Mouse (Mus musculus): ENCODE results near the gene Foxp4. TPM values are rescaled to one million over a fixed set of nuclear protein-coding genes. Genes with fewer than 3 reads are reported as not detected.
A peak's percentile ranks its signal among the peaks of the same experiment; 100 is the strongest.

Foxp4 gene
- polyA plus RNA-seq, 1 experiment from 2014 or later = 13.9 TPM

DNA sequence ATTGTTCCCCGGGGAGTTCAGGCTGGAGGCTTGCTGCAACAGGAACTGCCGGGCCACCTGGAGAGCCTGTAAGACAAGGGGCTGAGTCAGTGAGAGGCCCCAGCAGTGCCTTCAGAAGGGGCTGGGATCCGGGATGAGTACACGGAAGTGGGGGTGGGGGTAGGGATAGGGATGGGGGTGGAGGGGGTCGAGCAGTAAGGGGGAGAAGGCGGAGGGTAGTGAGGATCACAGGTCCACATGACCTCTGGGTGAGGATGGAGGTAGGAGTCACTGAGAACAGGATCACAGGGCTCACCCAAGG, 36.3 kb downstream of the Foxp4 start:
- Histone ChIP-seq H3K9me3 (replicated peaks; ENCODE audit: control insufficient read depth, low read length) (no peaks in the 10 kb centered on the region), H3K4me1 (ENCODE audit: control insufficient read depth, insufficient read depth, low read length) (peaks cover 34% of the 10 kb centered on the region), H3K36me3 (ENCODE audit: control insufficient read depth, insufficient read depth, low read length) (no peaks in the 10 kb centered on the region), H3K9ac (ENCODE audit: low read length) (peak overlapping the region; percentile 55), H3K4me3 (replicated peaks; ENCODE audit: low read length) (no peak overlapping the region), H3K27me3 (ENCODE audit: control insufficient read depth, insufficient read depth, low read length) (no peaks in the 10 kb centered on the region), H3K4me2 (ENCODE audit: low read depth, low read length) (peak overlapping the region; percentile 27; the same call in 1 of the 2 replicates), H3K27ac (ENCODE audit: low read length) (peak overlapping the region; percentile 92)
- WGBS = 9% methylated on average over 6 of the region's 6 CpGs
- peak; percentile 59 for ATAC-seq (ENCODE audit: insufficient read depth, low FRiP score)

DNA sequence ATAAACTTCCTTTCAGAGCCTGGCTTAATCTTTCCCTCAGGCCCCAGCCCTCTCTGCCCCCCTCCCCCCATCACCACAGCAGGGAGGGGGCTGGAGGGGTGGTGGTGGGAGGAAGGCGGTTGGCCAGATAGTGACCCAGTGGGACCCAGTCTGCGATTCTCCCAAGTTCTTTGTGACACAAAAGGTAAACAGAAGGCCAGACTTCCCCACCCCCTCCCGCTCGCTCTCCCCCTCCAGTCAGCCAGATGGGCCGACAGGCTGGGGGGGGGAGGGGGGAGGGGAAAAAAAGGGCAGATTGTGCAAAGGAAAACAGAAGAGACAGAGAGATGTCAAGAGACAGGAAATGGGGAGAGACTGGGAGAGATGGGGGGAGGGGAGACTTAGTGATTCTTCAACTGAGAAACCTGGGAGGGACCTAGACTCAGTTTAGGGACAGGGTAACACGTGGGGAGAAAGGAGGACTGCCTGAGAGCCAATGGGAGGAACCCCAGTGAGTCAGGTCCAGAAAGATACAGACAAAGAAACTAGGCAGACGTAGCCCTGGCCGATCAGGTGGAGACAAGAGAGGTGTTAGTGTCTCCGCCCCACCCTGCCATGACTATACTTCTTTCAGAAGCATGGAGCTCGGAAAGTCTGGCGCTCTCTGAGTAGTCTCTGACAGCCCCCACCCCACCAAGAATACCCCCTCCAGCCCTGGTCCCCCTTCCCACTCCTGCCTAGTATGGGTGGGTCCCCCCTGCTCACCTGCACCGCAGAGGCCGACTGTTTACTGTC, 36.9 kb downstream of the Foxp4 start:
- H3K9me3 ChIP-seq (replicated peaks; ENCODE audit: control insufficient read depth, low read length) = no peaks in the 10 kb centered on the region
- H3K4me1 ChIP-seq (ENCODE audit: control insufficient read depth, insufficient read depth, low read length) = peaks cover 37% of the 10 kb centered on the region
- ATAC-seq (ENCODE audit: insufficient read depth, low FRiP score) = peak; percentile 59
- H3K4me2 ChIP-seq (ENCODE audit: low read depth, low read length) = peak overlapping the region; percentile 33; the same call in 1 of the 2 replicates
- no peak overlapping the region for H3K4me3 ChIP-seq (replicated peaks; ENCODE audit: low read length)
- H3K36me3 ChIP-seq (ENCODE audit: control insufficient read depth, insufficient read depth, low read length) = no peaks in the 10 kb centered on the region
- WGBS = 12% methylated on average over 13 of the region's 13 CpGs
- H3K27me3 ChIP-seq (ENCODE audit: control insufficient read depth, insufficient read depth, low read length) = no peaks in the 10 kb centered on the region
- peak overlapping the region; percentile 92 for H3K27ac ChIP-seq (ENCODE audit: low read length)
- peak overlapping the region; percentile 55 for H3K9ac ChIP-seq (ENCODE audit: low read length)

DNA sequence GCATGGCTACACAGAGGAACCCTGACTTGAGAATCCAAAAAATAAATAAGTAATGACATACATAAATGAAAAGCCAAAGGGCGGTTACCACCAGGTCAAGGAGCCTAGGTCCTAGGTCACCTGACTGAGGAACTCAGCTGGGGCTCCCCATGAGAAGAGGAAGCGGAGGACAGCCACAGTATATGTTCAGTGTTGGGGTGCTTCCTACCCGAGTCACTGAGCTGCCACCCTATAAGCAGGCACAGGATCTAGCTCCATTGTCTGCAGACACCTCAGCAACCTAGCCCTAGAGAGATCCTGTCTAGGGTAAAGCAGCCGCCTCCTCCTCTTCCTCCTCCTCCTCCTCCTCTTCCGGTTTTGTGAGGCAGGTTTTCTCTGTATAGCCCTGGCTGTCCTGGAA, 41.3 kb downstream of the Foxp4 start:
- H3K27ac ChIP-seq (ENCODE audit: low read length) = no peak overlapping the region
- peaks cover 7% of the 10 kb centered on the region; the same call in 1 of the 2 replicates for H3K36me3 ChIP-seq (ENCODE audit: control insufficient read depth, insufficient read depth, low read length)
- H3K27me3 ChIP-seq (ENCODE audit: control insufficient read depth, insufficient read depth, low read length) = no peaks in the 10 kb centered on the region
- H3K4me2 ChIP-seq (ENCODE audit: low read depth, low read length) = no peak overlapping the region
- no peak overlapping the region for H3K9ac ChIP-seq (ENCODE audit: low read length)
- ATAC-seq (ENCODE audit: insufficient read depth, low FRiP score) = no peak
- no peak overlapping the region for H3K4me3 ChIP-seq (replicated peaks; ENCODE audit: low read length)
- peaks cover 43% of the 10 kb centered on the region for H3K4me1 ChIP-seq (ENCODE audit: control insufficient read depth, insufficient read depth, low read length)
- 69% methylated on average over 5 of the region's 5 CpGs for WGBS
- no peaks in the 10 kb centered on the region for H3K9me3 ChIP-seq (replicated peaks; ENCODE audit: control insufficient read depth, low read length)

DNA sequence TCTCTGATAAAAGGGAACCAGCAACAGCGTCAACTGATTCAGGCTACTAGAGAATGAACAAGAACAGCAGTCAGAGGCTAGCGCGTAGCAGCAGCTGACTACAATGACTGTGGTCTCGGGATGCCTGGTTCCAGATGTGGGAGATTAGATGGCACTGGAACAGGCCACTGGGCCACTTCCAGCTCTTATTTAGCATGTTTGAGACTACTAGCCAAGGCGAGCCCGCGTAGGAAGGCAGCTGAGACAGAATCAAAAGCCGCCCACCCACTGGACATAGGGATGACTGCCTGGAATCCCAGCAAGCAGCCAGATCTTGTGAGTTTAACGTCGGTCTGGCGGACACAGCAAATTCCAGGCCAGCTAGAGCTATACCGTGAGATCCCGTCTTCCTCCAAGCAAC, 43.1 kb downstream of the Foxp4 start:
- no peak overlapping the region for H3K4me2 ChIP-seq (ENCODE audit: low read depth, low read length)
- no peak overlapping the region for H3K27ac ChIP-seq (ENCODE audit: low read length)
- WGBS = 69% methylated on average over 13 of the region's 13 CpGs
- no peak overlapping the region for H3K9ac ChIP-seq (ENCODE audit: low read length)
- no peaks in the 10 kb centered on the region for H3K27me3 ChIP-seq (ENCODE audit: control insufficient read depth, insufficient read depth, low read length)
- peaks cover 28% of the 10 kb centered on the region for H3K4me1 ChIP-seq (ENCODE audit: control insufficient read depth, insufficient read depth, low read length)
- no peaks in the 10 kb centered on the region for H3K9me3 ChIP-seq (replicated peaks; ENCODE audit: control insufficient read depth, low read length)
- no peak overlapping the region for H3K4me3 ChIP-seq (replicated peaks; ENCODE audit: low read length)
- H3K36me3 ChIP-seq (ENCODE audit: control insufficient read depth, insufficient read depth, low read length) = peaks cover 9% of the 10 kb centered on the region; the same call in 1 of the 2 replicates
- ATAC-seq (ENCODE audit: insufficient read depth, low FRiP score) = no peak

DNA sequence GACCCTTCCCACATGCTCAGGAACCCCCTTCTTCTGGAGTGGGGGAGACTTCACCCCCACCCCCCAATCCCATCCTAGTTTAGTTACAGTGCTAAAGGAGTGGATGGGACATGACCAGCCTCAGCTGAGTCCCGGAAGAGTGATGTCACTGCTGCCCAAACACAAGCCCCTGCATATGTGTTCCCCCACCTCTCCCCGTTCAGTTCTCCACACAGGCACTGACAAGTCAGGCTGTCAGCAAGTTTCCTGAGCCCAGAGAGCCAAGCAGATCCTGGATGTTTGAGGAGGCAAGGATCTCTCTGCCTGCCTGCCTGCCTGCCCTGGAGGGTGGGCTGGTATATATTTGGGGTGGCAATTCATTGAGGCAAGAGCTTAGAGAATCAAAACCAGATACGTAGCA, 45.2 kb downstream of the Foxp4 start:
- Histone ChIP-seq H3K27ac (ENCODE audit: low read length) (peak overlapping the region; percentile 38; the same call in 1 of the 2 replicates), H3K4me3 (replicated peaks; ENCODE audit: low read length) (no peak overlapping the region), H3K9ac (ENCODE audit: low read length) (peak overlapping the region; percentile 54), H3K4me2 (ENCODE audit: low read depth, low read length) (peak overlapping the region; percentile 39), H3K27me3 (ENCODE audit: control insufficient read depth, insufficient read depth, low read length) (no peaks in the 10 kb centered on the region), H3K36me3 (ENCODE audit: control insufficient read depth, insufficient read depth, low read length) (peaks cover 17% of the 10 kb centered on the region), H3K9me3 (replicated peaks; ENCODE audit: control insufficient read depth, low read length) (no peaks in the 10 kb centered on the region), H3K4me1 (ENCODE audit: control insufficient read depth, insufficient read depth, low read length) (peaks cover 28% of the 10 kb centered on the region)
- ATAC-seq (ENCODE audit: insufficient read depth, low FRiP score) = peak; percentile 22; the same call in 1 of the 2 replicates
- 26% methylated on average over 3 of the region's 3 CpGs for WGBS

DNA sequence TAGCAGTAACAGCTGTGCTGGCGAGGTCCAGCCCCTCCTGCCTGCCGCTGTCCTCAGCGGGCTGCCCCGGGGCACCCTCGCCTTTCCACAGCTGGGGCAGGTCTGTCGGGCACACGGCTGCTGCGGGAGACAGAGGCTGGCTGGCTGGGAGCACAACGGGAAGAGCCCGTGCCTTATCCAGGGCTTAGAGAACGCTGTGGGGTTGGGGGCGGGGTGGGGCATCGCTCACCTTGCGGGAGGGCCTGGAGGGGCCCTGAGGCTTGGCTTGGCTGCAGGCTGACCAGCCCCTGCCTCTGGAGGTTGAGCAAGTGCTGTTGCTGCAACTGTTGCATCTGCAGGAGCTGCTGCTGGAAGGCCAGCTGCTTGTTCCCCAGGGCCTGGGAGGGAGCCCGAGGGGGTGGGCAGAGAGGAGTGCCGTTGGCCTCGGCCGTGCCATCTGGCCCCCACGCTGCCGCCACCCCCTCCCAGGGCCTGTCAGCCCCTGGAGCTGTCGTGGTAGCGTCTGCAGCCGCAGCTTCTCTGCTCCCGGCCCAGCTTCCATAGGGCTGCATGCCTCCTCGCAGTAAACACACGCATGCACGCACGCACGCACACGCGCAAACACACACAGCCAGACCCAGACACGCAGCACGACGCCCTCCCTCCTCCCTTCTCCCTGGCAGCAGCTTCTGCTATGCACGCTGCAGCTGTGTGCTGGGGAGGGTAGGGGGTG, 45.9 kb downstream of the Foxp4 start:
- Histone ChIP-seq H3K9ac (ENCODE audit: low read length) (peak overlapping the region; percentile 54), H3K4me1 (ENCODE audit: control insufficient read depth, insufficient read depth, low read length) (peaks cover 31% of the 10 kb centered on the region), H3K4me3 (replicated peaks; ENCODE audit: low read length) (no peak overlapping the region; the same call in 1 of the 2 replicates), H3K27ac (ENCODE audit: low read length) (no peak overlapping the region), H3K36me3 (ENCODE audit: control insufficient read depth, insufficient read depth, low read length) (peaks cover 19% of the 10 kb centered on the region), H3K9me3 (replicated peaks; ENCODE audit: control insufficient read depth, low read length) (no peaks in the 10 kb centered on the region), H3K27me3 (ENCODE audit: control insufficient read depth, insufficient read depth, low read length) (no peaks in the 10 kb centered on the region), H3K4me2 (ENCODE audit: low read depth, low read length) (peak overlapping the region; percentile 39)
- peak; percentile 15; the same call in 1 of the 2 replicates for ATAC-seq (ENCODE audit: insufficient read depth, low FRiP score)
- WGBS = 25% methylated on average over 34 of the region's 35 CpGs

DNA sequence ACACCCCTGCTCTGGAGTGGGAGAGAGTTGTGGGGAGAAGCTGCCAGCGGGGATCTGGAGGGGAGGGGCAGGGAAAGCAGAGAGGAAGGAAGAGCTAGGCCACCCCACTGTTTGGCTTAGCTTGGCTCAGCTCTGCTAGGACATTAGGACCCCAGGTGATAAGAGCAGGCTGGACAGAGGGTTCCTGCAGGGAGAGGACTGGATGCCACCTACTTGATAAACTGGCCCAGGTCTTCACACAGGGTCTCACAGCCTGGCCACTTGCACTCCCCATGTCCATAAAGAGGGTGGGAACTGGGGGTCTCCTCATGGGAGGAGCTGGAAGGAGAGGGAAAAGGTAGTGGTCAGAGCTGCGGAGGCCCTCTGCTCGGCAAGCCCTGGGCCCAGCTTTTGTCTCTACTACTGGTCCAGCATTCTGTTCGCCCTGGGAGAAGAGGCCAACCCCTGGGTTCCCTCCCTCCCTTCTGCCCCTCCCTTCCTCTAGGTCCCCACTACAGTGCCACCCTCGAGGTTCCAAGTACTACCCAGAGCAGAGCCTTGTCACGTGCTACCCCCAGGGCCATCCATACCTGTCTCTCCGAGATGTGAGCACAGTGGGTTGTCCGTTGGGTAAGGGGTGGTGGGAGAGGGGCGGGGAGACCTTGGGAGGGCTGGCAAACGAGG, 46.6 kb downstream of the Foxp4 start:
- Histone ChIP-seq H3K9me3 (replicated peaks; ENCODE audit: control insufficient read depth, low read length) (no peaks in the 10 kb centered on the region), H3K27ac (ENCODE audit: low read length) (no peak overlapping the region), H3K4me2 (ENCODE audit: low read depth, low read length) (no peak overlapping the region), H3K4me1 (ENCODE audit: control insufficient read depth, insufficient read depth, low read length) (peaks cover 35% of the 10 kb centered on the region), H3K4me3 (replicated peaks; ENCODE audit: low read length) (no peak overlapping the region), H3K36me3 (ENCODE audit: control insufficient read depth, insufficient read depth, low read length) (peaks cover 24% of the 10 kb centered on the region), H3K27me3 (ENCODE audit: control insufficient read depth, insufficient read depth, low read length) (no peaks in the 10 kb centered on the region), H3K9ac (ENCODE audit: low read length) (no peak overlapping the region)
- WGBS = 51% methylated on average over 10 of the region's 10 CpGs
- ATAC-seq (ENCODE audit: insufficient read depth, low FRiP score) = no peak

DNA sequence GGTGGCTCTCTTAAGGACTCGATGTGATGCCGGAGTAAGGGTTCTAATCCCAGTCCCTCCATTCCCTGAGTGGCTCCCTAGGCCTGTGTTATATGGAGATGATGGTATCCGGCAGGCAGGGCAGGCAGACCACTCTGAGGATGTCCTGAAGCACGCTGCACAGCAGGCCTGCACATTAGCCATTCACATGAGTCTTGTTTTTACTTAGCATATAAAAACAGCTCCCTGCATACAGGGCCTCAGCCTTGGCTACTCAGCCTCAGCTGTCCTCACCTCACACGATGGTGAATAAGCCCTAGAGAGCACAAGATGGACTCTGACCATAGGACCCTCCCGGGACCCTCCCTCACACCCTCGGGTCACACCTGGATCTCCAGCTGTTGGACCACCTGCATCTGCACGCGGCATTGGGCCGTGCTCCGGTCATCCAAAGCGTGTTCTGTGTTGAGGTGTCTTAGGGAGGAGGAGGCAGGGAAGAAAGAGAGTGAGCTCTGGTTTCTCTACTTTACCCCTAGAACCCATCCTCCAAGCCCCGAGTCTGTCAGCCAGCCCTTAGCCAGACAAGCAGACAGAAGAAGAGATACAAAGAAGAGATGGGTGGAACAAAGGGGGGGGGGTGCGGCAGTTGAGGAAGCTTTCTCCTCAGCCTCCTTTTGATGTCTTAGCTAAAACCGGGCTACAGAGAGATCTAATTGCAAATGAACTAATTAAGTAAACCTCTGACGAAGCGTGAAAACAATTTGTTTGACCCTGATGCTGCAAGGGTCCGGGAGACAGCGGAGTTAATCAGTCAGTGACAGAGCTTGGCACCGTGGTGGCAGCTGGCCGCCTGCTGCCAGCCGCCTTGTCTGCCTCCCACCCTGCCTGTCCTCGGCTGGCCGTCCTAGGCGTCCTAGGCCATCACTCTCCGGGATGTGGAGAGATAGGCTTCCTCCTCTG, 47.4 kb downstream of the Foxp4 start:
- H3K9ac ChIP-seq (ENCODE audit: low read length) = no peak overlapping the region
- H3K27ac ChIP-seq (ENCODE audit: low read length) = no peak overlapping the region
- H3K36me3 ChIP-seq (ENCODE audit: control insufficient read depth, insufficient read depth, low read length) = peaks cover 24% of the 10 kb centered on the region
- H3K4me1 ChIP-seq (ENCODE audit: control insufficient read depth, insufficient read depth, low read length) = peaks cover 31% of the 10 kb centered on the region
- H3K27me3 ChIP-seq (ENCODE audit: control insufficient read depth, insufficient read depth, low read length) = no peaks in the 10 kb centered on the region
- H3K4me3 ChIP-seq (replicated peaks; ENCODE audit: low read length) = no peak overlapping the region
- H3K9me3 ChIP-seq (replicated peaks; ENCODE audit: control insufficient read depth, low read length) = no peaks in the 10 kb centered on the region
- WGBS = 67% methylated on average over 26 of the region's 26 CpGs
- no peak for ATAC-seq (ENCODE audit: insufficient read depth, low FRiP score)
- no peak overlapping the region for H3K4me2 ChIP-seq (ENCODE audit: low read depth, low read length)

Data from stomach, embryonic 16.5 days (tissue).